Mouse (Mus musculus) spleen, adult 2 months (tissue): ENCODE measurements around the gene Dip2b. TPM values are rescaled to one million over a fixed set of nuclear protein-coding genes. Genes with fewer than 3 reads are reported as not detected.

Source experiments
- DNase-seq, 2 experiments: peaks; one replicate each; pipeline versions ENCODE4 v3.0.0 to v3.0.0-alpha.2; 2012 to 2021; ENCODE audit warnings: low spot score in 2 of 2, low read depth in 1 of 2
- H3K27ac ChIP-seq: fragments of 200-500 bp; 2 replicates; pipeline ENCODE4 v1.5.1; 2012; ENCODE audit warnings: low read length, inconsistent platforms; ENCODE audit not compliant: insufficient read depth
- H3K27me3 ChIP-seq: fragments of 200-500 bp; 2 replicates; pipeline ENCODE4 v1.6.1; 2012; ENCODE audit warnings: mild to moderate bottlenecking, moderate library complexity, low read length, inconsistent platforms; ENCODE audit not compliant: control insufficient read depth, insufficient read depth
- H3K36me3 ChIP-seq: fragments of 200-500 bp; 2 replicates; pipeline ENCODE4 v1.6.1; 2012; ENCODE audit warnings: mild to moderate bottlenecking, low read length, inconsistent platforms; ENCODE audit not compliant: control insufficient read depth, insufficient read depth
- H3K4me1 ChIP-seq: fragments of 200-500 bp; 2 replicates; pipeline ENCODE4 v1.6.1; 2011; ENCODE audit warnings: inconsistent platforms; ENCODE audit not compliant: control insufficient read depth, insufficient read depth, insufficient read length
- H3K4me3 ChIP-seq: fragments of 200-500 bp; 2 replicates; pipeline ENCODE4 v1.5.1; 2011; ENCODE audit warnings: mild to moderate bottlenecking, inconsistent platforms; ENCODE audit not compliant: insufficient read depth, insufficient read length; ENCODE audit errors: extremely low read depth
- CTCF ChIP-seq: fragments of 200-500 bp; IDR thresholded peaks from 2 replicates; pipeline ENCODE4 v1.5.1; 2011; ENCODE audit warnings: mild to moderate bottlenecking, inconsistent platforms; ENCODE audit not compliant: insufficient read depth, insufficient read length, insufficient replicate concordance; ENCODE audit errors: extremely low read depth
- POLR2A ChIP-seq: fragments of 200-500 bp; IDR thresholded peaks from 2 replicates; pipeline ENCODE4 v1.6.1; 2011; ENCODE audit warnings: low read depth, low read length, inconsistent platforms
- WGBS: fragments of 180-500 bp; shearing (Covaris S2); methylation state at CpG from one replicate; pipeline ENCODE4 v1.1.7; 2018; 5-methylcytosine and 5-hydroxymethylcytosine counted together
- polyA plus RNA-seq: library from polyadenylated mRNA; depleted of rRNA; stranded (reverse); fragments of >200 nt; gene quantifications from 2 replicates; pipeline ENCODE4 v1.2.3, GENCODE M21; 2012; rRNA removed

The Dip2b gene
- polyA plus RNA-seq: 12.2 and 13.6 TPM in 2 replicates

- Histone ChIP-seq H3K36me3 (no peaks in the 10 kb centered on the region), H3K4me3 (peak within 1 kb of the TSS; percentile 70), H3K27ac (peak within 1 kb of the TSS; percentile 95), H3K27me3 (no peaks in the 10 kb centered on the region), H3K4me1 (peaks cover 12% of the 10 kb centered on the region)
- peak; percentile 99 for TF ChIP-seq CTCF
- TF ChIP-seq POLR2A: no peak; the same call in 1 of the 2 replicates
- DNase-seq: peak; percentile 75 to 98
- WGBS: under 1% methylated on average over 61 of the region's 68 CpGs
These were observed at the start of gene Dip2b for GRCm38 (mm10) chr15:100038470-100038971. Gene Dip2b, plus strand, starts transcription at chr15:100038664.

GRCm38 (mm10) chr15:99993100-99993499 lies 45.4 kb upstream of the Dip2b start:
- DNase-seq: no peak
- no peak overlapping the region for H3K27ac ChIP-seq
- H3K4me3 ChIP-seq: no peak overlapping the region
- peaks cover 2% of the 10 kb centered on the region; the same call in 1 of the 2 replicates for H3K4me1 ChIP-seq
- 45% methylated on average over 1 of the region's 1 CpGs for WGBS
- TF ChIP-seq CTCF (no peak), POLR2A (no peak)
- H3K27me3 ChIP-seq: no peaks in the 10 kb centered on the region
- peaks cover 17% of the 10 kb centered on the region for H3K36me3 ChIP-seq

- DNase-seq: no peak
- WGBS: 92% methylated on average over 6 of the region's 6 CpGs
These were observed 41.2 kb upstream of the Dip2b start for GRCm38 (mm10) chr15:99997114-99997804.

GRCm38 (mm10) chr15:99999390-99999789 lies 39.1 kb upstream of the Dip2b start:
- Histone ChIP-seq H3K27me3 (no peaks in the 10 kb centered on the region), H3K27ac (no peak overlapping the region), H3K4me1 (peaks cover under 1% of the 10 kb centered on the region; the same call in 1 of the 2 replicates), H3K4me3 (no peak overlapping the region), H3K36me3 (peaks cover 19% of the 10 kb centered on the region)
- peak in 1 of 2 experiments; percentile 46 for DNase-seq
- WGBS: 39% methylated on average over 1 of the region's 1 CpGs
- TF ChIP-seq POLR2A (no peak), CTCF (no peak)

More at GRCm38 (mm10) chr15:99997114-99997804, 41.2 kb upstream of the Dip2b start:
- TF ChIP-seq POLR2A (no peak), CTCF (no peak)
- H3K36me3 ChIP-seq: peaks cover 10% of the 10 kb centered on the region
- no peak overlapping the region for H3K27ac ChIP-seq
- H3K27me3 ChIP-seq: no peaks in the 10 kb centered on the region
- H3K4me3 ChIP-seq: no peak overlapping the region
- peaks cover 2% of the 10 kb centered on the region; the same call in 1 of the 2 replicates for H3K4me1 ChIP-seq

GRCm38 (mm10) chr15:100004677-100005273 lies 33.7 kb upstream of the Dip2b start:
- Histone ChIP-seq H3K27ac (peak overlapping the region; percentile 40; the same call in 1 of the 2 replicates), H3K4me1 (peaks cover 8% of the 10 kb centered on the region; the same call in 1 of the 2 replicates), H3K4me3 (no peak overlapping the region), H3K36me3 (peaks cover 25% of the 10 kb centered on the region), H3K27me3 (no peaks in the 10 kb centered on the region)
- TF ChIP-seq CTCF (no peak), POLR2A (no peak)
- peak in 1 of 2 experiments; percentile 20 for DNase-seq
- 57% methylated on average over 7 of the region's 7 CpGs for WGBS

GRCm38 (mm10) chr15:100006180-100006579 lies 32.3 kb upstream of the Dip2b start:
- peaks cover 8% of the 10 kb centered on the region; the same call in 1 of the 2 replicates for H3K4me1 ChIP-seq
- no peaks in the 10 kb centered on the region for H3K27me3 ChIP-seq
- no peak for TF ChIP-seq CTCF
- TF ChIP-seq POLR2A: no peak
- no peak for DNase-seq
- no peak overlapping the region; the same call in 1 of the 2 replicates for H3K4me3 ChIP-seq
- H3K27ac ChIP-seq: 0 out of 2 replicates have a peak overlapping the region, but pooled peaks have one; percentile 42
- peaks cover 30% of the 10 kb centered on the region for H3K36me3 ChIP-seq
